Mouse (Mus musculus) hindbrain, embryonic 10.5 days (tissue): ENCODE results near the gene Nppa. TPM values are rescaled to one million over a fixed set of nuclear protein-coding genes. Genes with fewer than 3 reads are reported as not detected.
A peak's percentile ranks its signal among the peaks of the same experiment; 100 is the strongest.

ENCODE experiments used
- DNase-seq: peaks from one replicate; pipeline ENCODE4 v3.0.0-alpha.2; 2017; ENCODE audit warnings: low spot score
- H3K27ac ChIP-seq: fragments of 300-500 bp; sonication (generic); 2 replicates; pipeline ENCODE4 v1.5.1; 2016; ENCODE audit warnings: mild to moderate bottlenecking, moderate library complexity
- H3K27me3 ChIP-seq: fragments of 300-500 bp; sonication (generic); 2 replicates; pipeline ENCODE4 v1.6.1; 2016; ENCODE audit warnings: mild to moderate bottlenecking; ENCODE audit not compliant: poor library complexity, insufficient read depth, severe bottlenecking
- H3K36me3 ChIP-seq: fragments of 300-500 bp; sonication (generic); 2 replicates; pipeline ENCODE4 v1.6.1; 2016; ENCODE audit warnings: mild to moderate bottlenecking, moderate library complexity
- H3K4me1 ChIP-seq: fragments of 300-500 bp; sonication (generic); replicated peaks from 2 replicates; pipeline ENCODE4 v1.6.1; 2016; ENCODE audit warnings: mild to moderate bottlenecking
- H3K4me3 ChIP-seq: fragments of 300-500 bp; sonication (generic); 2 replicates; pipeline ENCODE4 v1.5.1; 2016; ENCODE audit warnings: mild to moderate bottlenecking, moderate library complexity
- H3K9me3 ChIP-seq: fragments of 300-500 bp; sonication (generic); 2 replicates; pipeline ENCODE4 v1.6.1; 2016; ENCODE audit warnings: mild to moderate bottlenecking, moderate library complexity
- WGBS: fragments of 180-500 bp; shearing (Covaris S2); methylation state at CpG from one replicate; pipeline ENCODE4 v1.1.7; 2016; 5-methylcytosine and 5-hydroxymethylcytosine counted together
- polyA plus RNA-seq: library from polyadenylated mRNA; unstranded; fragments of >200 nt; fragmentation: Nextera tagmentation; extraction: Ambion mirVana; gene quantifications from 2 replicates; pipeline ENCODE4 v1.2.1, GENCODE M21; 2016

Gene Nppa
- polyA plus RNA-seq, 1 experiment from 2014 or later: 0.21 TPM

DNA sequence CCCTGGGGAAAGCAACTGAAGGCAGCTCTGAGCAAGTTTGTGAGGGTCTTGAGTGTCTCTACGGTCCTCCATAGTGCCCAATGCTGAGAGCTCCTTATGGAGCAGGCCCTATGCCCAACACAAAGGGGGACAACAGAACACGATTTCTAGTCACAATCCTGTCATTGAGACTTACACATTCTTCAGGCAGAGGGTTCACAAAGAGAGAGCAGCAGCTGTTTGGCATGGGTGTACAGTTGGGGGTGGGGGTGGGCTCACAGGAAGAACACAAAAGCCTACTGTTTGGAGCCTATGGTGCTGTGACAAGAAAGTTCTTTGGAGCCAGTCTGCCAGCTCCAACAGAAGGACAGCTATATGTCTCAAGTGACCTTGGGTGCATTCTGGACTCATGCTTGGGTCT lies 17.9 kb downstream of the Nppa start:
- H3K36me3 ChIP-seq: peaks cover 100% of the 10 kb centered on the region
- H3K9me3 ChIP-seq: no peaks in the 10 kb centered on the region
- WGBS: 70% methylated on average over 2 of the region's 2 CpGs
- no peak overlapping the region; the same call in 1 of the 2 replicates for H3K27ac ChIP-seq
- DNase-seq: no peak
- H3K27me3 ChIP-seq: no peaks in the 10 kb centered on the region
- H3K4me3 ChIP-seq: no peak overlapping the region
- 0 out of 2 replicates have a peak, but pooled peaks cover 3% of the 10 kb centered on the region for H3K4me1 ChIP-seq

DNA sequence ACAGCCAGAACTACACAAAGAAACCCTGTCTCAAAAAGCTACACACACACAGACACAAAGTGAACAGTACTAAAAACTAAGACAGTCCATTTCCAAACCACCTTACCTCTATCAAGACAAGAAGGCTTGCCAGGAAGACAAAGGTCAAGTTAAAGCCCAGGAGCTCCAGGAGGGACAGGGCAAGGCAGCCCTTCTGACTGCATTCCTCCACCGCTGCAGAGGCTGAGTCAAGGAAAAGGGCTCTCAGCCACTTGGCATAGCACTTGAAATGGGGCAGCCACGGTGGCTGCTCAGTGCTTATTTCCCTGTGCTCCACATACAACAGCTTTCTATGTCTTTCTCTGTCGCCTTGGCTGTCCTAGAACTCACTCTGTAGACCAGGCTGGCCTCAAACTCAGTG lies 23.5 kb downstream of the Nppa start:
- Histone ChIP-seq H3K4me1 (0 out of 2 replicates have a peak, but pooled peaks cover 3% of the 10 kb centered on the region), H3K9me3 (no peaks in the 10 kb centered on the region), H3K4me3 (no peak overlapping the region), H3K36me3 (peaks cover 100% of the 10 kb centered on the region), H3K27me3 (no peaks in the 10 kb centered on the region), H3K27ac (no peak overlapping the region)
- 96% methylated on average over 3 of the region's 3 CpGs for WGBS
- DNase-seq: no peak

DNA sequence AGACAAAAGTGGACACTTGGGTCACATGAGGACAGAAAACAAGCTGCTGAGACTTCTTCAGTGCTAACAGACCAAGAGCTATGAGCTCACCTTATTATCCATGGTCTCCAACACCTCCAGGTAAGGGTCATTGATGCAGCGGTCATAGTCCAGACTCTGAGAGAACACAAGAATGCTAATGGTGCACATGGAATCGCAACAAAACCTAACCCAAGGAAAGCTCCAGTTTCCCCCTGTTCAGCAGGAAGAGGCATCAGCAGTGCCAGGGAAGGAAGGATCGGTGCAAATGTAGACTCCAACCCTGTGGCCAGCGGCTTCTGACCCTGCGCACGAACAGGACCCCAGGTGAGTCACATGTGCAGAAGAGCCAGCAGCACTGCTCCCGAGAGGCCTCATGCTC lies 28.8 kb downstream of the Nppa start:
- 93% methylated on average over 7 of the region's 7 CpGs for WGBS
- Histone ChIP-seq H3K27ac (no peak overlapping the region), H3K36me3 (peaks cover 91% of the 10 kb centered on the region), H3K27me3 (no peaks in the 10 kb centered on the region), H3K4me3 (no peak overlapping the region), H3K4me1 (0 out of 2 replicates have a peak, but pooled peaks cover 4% of the 10 kb centered on the region), H3K9me3 (no peaks in the 10 kb centered on the region)
- no peak for DNase-seq

DNA sequence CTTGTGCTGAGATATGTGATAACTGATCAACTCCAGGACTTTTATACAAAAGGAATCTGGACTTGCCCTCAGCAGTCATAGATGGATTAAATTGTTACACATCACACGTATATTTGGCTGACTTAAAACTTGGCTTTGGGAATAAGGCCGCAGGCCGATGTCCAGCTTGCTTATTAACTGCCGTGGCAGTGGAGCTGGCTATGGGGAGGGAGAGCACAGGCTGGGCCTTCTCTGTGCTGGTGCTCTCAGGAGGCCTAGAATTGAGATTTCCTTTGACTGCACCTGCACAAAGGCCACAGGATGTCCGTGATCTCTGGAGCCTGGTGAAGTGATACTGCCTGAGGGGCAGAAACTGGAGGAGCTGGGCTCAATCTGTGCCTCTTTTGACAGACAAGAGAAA lies 30.0 kb downstream of the Nppa start:
- peaks cover 91% of the 10 kb centered on the region for H3K36me3 ChIP-seq
- no peak for DNase-seq
- H3K4me3 ChIP-seq: no peak overlapping the region
- 88% methylated on average over 5 of the region's 5 CpGs for WGBS
- H3K27ac ChIP-seq: no peak overlapping the region
- H3K4me1 ChIP-seq: 0 out of 2 replicates have a peak, but pooled peaks cover 4% of the 10 kb centered on the region
- H3K27me3 ChIP-seq: no peaks in the 10 kb centered on the region
- H3K9me3 ChIP-seq: no peaks in the 10 kb centered on the region

DNA sequence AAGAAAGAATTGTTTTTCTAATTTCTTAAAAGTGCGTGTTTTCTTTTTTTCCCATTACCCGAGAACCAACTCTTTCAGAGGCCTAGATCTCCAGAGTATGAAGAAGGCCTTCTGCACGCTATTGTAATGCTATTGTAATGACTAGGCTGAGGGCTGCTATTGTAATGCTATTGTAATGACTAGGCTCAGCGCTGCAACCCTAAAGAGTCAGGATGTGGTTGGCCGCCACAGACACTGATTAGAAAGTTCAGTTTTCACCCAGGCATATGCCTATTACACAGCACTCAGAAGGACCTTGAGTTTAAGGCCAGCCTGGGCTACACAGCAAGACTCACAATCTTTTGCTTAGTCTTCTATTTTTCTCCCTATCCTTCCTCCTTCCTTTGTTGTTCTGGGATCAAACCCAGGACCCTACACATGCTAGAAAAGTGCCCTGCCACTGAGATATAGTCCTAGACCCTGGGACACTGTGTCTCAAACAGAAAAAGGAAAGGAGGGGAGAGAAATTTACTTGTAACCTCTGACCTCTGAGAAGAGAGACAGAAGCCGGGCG lies 33.4 kb downstream of the Nppa start:
- 68% methylated on average over 7 of the region's 7 CpGs for WGBS
- no peak for DNase-seq
- Histone ChIP-seq H3K27me3 (no peaks in the 10 kb centered on the region), H3K27ac (no peak overlapping the region), H3K4me1 (peaks cover 13% of the 10 kb centered on the region), H3K36me3 (peaks cover 71% of the 10 kb centered on the region), H3K9me3 (no peaks in the 10 kb centered on the region), H3K4me3 (no peak overlapping the region)

DNA sequence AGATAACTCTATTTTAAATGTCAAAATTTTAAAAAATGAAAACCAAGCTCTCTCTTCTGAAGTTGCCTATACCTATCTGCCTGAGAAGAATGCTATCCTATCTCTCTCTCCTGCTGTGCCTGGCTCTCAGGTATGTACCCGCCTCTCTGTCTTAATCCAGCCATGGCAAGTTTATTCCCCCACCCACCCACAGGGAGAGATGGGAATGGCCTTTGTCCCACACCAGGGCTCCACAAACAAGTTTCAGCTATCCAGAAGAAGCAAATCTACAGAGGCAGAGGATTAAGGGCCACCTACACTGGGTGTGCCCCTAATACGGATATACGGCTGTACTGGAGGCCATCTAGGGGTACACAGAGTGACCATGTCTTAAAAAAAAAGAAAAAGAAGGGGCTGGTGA lies 34.9 kb downstream of the Nppa start:
- H3K4me3 ChIP-seq: no peak overlapping the region
- WGBS: 88% methylated on average over 3 of the region's 3 CpGs
- H3K27me3 ChIP-seq: no peaks in the 10 kb centered on the region
- H3K9me3 ChIP-seq: no peaks in the 10 kb centered on the region
- peaks cover 60% of the 10 kb centered on the region for H3K36me3 ChIP-seq
- no peak overlapping the region for H3K27ac ChIP-seq
- no peak for DNase-seq
- peaks cover 28% of the 10 kb centered on the region for H3K4me1 ChIP-seq

DNA sequence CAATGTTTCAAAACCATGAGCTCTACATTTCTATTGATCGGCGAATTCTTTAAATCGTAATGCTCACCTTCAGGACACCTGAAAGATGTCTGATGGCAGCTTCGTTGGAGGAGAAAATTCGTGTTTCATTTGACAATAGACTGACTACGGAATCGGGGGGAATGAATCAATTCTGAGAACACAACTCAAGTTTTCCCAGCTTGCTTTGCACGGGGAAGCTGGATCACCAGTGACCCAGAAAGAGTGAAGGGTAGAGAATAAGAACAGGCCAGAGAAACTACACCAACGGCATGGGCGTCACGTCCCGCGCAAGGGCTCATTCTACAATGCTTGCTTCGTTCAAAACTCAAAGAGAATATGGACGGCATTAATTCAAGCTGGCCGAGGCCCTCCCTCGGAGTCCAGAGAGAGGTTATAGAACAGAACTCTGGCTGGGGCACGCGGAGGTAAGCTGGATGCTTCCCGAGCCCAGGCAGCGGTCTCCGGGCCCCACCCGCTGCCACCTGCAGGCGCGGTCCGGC lies 37.6 kb downstream of the Nppa start:
- 7% methylated on average over 26 of the region's 26 CpGs for WGBS
- no peaks in the 10 kb centered on the region for H3K9me3 ChIP-seq
- H3K36me3 ChIP-seq: peaks cover 49% of the 10 kb centered on the region
- H3K27ac ChIP-seq: peak overlapping the region; percentile 91
- peaks cover 55% of the 10 kb centered on the region for H3K4me1 ChIP-seq
- no peak for DNase-seq
- peak overlapping the region; percentile 81 for H3K4me3 ChIP-seq
- H3K27me3 ChIP-seq: no peaks in the 10 kb centered on the region

DNA sequence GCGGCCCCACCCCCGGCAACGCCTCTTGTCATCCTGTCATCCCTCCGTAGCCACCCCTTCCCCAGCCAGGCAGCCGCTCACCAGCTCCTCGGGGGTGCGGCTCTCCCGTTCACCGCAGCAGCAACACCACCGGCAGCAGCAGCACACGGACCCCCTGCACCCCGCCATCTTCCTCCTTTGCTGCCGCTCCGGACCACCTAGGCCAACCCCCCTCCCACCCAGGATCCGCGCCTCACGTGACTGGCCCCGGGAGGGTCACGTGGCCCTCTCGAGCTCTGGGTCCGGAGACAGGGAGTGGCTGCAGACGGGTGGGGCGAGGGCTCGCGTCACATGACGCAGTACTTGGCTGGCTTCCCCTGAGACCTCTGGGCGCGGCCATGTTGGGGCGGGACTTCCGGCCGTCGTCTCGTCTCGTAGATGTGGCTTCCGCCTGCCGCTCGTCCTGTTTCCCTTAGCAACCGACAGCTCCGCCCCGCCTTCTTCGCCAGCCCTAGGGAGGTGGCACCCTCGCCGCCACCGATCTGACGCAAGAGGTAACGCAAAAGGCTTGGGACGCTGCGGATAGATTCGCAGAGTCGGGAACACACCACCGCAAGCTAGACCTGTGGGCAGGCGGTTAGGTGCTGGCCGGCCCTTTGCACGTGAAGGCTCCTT lies 38.2 kb downstream of the Nppa start, which contains the start of the genes Clcn6 and Mthfr:
Gene Clcn6 (minus strand): TSS at position 222 of the 654 bp plus-strand sequence.
Gene Mthfr (plus strand): TSS at position 478 of the 654 bp plus-strand sequence.
- peak; percentile 100 for DNase-seq
- peaks cover 46% of the 10 kb centered on the region for H3K36me3 ChIP-seq
- peak within 1 kb of the TSS; percentile 81 for H3K4me3 ChIP-seq
- no peaks in the 10 kb centered on the region for H3K9me3 ChIP-seq
- H3K27me3 ChIP-seq: no peaks in the 10 kb centered on the region
- peak within 1 kb of the TSS; percentile 91 for H3K27ac ChIP-seq
- under 1% methylated on average over 54 of the region's 54 CpGs for WGBS
- H3K4me1 ChIP-seq: peaks cover 58% of the 10 kb centered on the region

DNA sequence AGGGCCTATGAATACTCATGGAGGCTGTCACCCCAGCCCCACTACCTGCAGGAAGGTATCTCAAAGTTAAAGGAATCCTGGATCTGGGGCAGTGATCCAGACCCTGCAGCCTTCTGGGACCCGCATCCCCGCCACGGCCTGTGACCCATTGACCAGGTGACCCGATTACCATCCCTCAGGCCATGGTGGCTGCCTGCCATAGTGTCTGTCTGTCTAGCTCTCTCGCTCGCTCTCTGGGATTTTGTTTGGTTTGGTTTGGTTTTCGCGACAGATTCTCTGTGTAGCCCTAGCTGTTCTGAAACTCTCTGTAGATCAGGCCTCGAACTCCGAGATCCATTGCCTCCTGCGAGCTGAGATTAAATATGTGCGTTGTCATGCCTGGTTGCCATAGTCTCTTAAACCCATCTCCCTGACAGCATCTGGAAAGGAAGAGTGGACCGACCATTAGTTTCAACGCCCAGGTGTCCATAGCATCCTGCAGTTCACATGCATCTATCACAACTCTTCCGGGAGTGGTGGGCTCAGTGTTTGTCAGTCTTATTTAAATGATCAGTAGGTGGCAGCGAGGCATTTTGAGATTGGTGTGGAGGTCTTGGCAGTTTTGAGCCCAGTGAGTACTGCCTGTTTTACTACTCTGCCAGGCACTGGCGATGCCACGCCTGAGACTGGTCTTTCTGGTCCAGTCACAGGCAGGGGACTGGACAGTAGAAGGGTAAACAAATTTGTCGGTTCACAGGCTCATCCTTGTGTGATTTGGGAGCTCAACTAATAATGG lies 38.9 kb downstream of the Nppa start:
- WGBS: 22% methylated on average over 19 of the region's 19 CpGs
- no peaks in the 10 kb centered on the region for H3K27me3 ChIP-seq
- peak overlapping the region; percentile 81 for H3K4me3 ChIP-seq
- peaks cover 59% of the 10 kb centered on the region for H3K4me1 ChIP-seq
- H3K36me3 ChIP-seq: peaks cover 46% of the 10 kb centered on the region
- no peak for DNase-seq
- H3K9me3 ChIP-seq: no peaks in the 10 kb centered on the region
- peak overlapping the region; percentile 91 for H3K27ac ChIP-seq

DNA sequence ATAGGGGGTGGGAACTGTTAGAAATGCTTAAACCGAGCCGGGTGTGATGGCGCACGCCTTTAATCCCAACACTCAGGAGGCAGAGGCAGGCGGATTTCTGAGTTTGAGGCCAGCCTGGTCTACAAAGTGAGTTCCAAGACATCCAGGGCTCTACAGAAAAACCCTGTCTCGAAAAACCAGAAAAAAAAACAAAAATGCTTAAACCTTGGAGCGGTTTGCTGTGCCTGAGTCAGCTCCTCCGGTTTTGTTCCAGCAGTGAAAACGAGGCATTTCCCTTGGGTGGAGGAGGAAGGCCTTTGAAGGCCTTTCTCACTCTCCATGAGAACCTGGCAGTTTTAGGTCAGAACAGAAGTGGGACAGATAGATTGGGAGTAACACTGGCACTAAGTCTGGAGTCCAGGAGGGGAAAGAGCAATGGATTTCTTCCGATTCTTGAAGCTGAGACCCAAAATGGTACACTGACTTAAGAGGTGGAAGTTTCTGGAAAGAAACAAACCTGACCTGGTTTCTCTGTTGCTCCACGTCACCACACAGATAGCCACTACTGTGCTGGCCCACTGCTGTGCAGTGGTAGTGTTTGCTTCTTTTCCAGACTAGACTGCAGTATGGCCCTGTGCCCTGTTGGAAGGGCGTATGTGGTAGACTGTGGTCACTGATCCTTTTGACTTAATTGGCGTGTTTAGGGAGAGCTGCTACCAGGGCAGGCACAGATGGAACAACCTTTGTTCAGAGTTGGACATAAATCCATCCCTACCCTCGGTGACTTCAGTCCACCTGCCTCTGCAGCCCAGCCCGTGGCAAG lies 39.7 kb downstream of the Nppa start:
- Histone ChIP-seq H3K4me1 (peaks cover 62% of the 10 kb centered on the region), H3K36me3 (peaks cover 46% of the 10 kb centered on the region), H3K4me3 (peak overlapping the region; percentile 81), H3K27me3 (no peaks in the 10 kb centered on the region), H3K9me3 (no peaks in the 10 kb centered on the region), H3K27ac (peak overlapping the region; percentile 91)
- WGBS: 71% methylated on average over 15 of the region's 15 CpGs
- no peak for DNase-seq

DNA sequence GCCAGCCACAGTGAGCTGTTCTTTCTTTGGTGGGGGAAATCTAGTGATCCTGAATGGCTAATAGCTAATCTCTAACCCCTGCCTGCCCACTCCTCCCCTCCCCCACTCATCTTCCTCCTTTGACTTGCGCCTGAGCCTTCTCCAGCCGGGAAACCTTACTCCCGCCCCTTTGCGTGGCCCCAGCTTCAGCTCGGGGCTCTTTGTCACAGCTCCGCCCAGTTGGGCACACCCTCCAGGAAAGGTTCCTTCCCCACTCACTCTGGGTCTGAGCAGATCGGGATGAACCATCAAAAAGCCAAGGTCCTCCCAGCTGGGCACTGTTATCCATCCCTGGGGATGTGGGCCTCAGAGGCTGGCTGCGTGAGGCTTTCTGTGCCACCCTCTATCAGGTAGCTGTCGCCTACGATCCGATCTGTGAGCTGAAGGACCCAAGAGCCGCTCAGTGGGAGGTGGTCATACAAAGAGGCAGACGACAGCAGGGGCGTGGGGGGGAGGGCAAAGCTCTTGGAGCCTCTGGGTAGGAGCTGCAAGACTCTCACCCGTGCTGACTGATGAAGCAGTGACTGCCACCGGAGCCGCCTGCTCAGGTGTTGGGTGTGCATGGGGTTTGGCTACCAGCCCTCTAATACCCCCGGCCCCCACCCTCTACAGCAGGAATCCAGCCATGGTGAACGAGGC lies 40.5 kb downstream of the Nppa start:
- H3K27me3 ChIP-seq: no peaks in the 10 kb centered on the region
- peaks cover 62% of the 10 kb centered on the region for H3K4me1 ChIP-seq
- H3K9me3 ChIP-seq: no peaks in the 10 kb centered on the region
- H3K4me3 ChIP-seq: peak overlapping the region; percentile 81
- under 1% methylated on average over 19 of the region's 19 CpGs for WGBS
- H3K36me3 ChIP-seq: peaks cover 46% of the 10 kb centered on the region
- H3K27ac ChIP-seq: peak overlapping the region; percentile 91
- DNase-seq: peak; percentile 83
